Comparison of ENCODE assay signal across 25 mouse cellular contexts in genomic region chr3:50901321-50901720, GRCm38 (mm10).
DNase-seq lines count a peak whose midpoint lies in the region; ATAC-seq lines count a peak whose summit lies in the region.
"Had no signal": no experiment of that assay in that cellular context is flagged by ENCODE, and none has a peak within 500 bp of the region (broad histone marks: within the 10 kb centered on the region; RNA-seq: fewer than 3 reads in every experiment).

No protein-coding gene starts in this region.

- no peak overlapping the region for H3K9ac ChIP-seq in kidney, embryonic 14.5 days (ENCODE audit: low read depth, low read length)
- H3K9ac ChIP-seq: embryonic facial prominence, embryonic 12.5 days; embryonic facial prominence, embryonic 15.5 days; forebrain, postnatal 0 days; hindbrain, embryonic 12.5 days had no signal

- no peak for ATAC-seq in kidney, embryonic 14.5 days (ENCODE audit: low FRiP score, low TSS enrichment)
- ATAC-seq: forebrain, embryonic 14.5 days; forebrain, postnatal 0 days; Patski had no signal

- no peaks in the 10 kb centered on the region for H3K9me3 ChIP-seq in kidney, embryonic 14.5 days (ENCODE audit: control insufficient read depth, low read length)
- H3K9me3 ChIP-seq: embryonic facial prominence, embryonic 12.5 days; embryonic facial prominence, embryonic 15.5 days; hindbrain, embryonic 12.5 days had no signal

- 88% methylated on average over 10 of the region's 10 CpGs for WGBS in kidney, embryonic 14.5 days

- H3K27me3 ChIP-seq in kidney, embryonic 14.5 days (ENCODE audit: control insufficient read depth, insufficient read depth, low read length) = no peaks in the 10 kb centered on the region
- H3K27me3 ChIP-seq: CH12.LX; embryonic facial prominence, embryonic 12.5 days; embryonic facial prominence, embryonic 15.5 days; hindbrain, embryonic 12.5 days; Patski had no signal

- DNase-seq in kidney, adult 18-20 months = peak; percentile 11
- peak; percentile 66 to 74 for DNase-seq in kidney, adult 8-10 months
- peak; percentile 20 for DNase-seq in kidney, postnatal 10 days
- peak; percentile 62 to 71 for DNase-seq in kidney, postnatal 36 days
- DNase-seq in right cerebral cortex, postnatal 4 days = no peak
- DNase-seq in cerebellum, postnatal 36 days = no peak
- DNase-seq: adrenal gland, postnatal 10 days; adrenal gland, postnatal 36 days; B cell, adult 2 months; cerebellum, adult 18-20 months; cerebellum, adult 9-10 months; cerebellum, postnatal 14 days; forebrain, postnatal 0 days; gastrocnemius, adult 2 months; gastrocnemius, postnatal 14 days; heart, adult 11 months had no signal

- H3K36me3 ChIP-seq in kidney, embryonic 14.5 days (ENCODE audit: control insufficient read depth, insufficient read depth, low read length) = no peaks in the 10 kb centered on the region
- H3K36me3 ChIP-seq: embryonic facial prominence, embryonic 12.5 days; embryonic facial prominence, embryonic 15.5 days; G1E; hindbrain, embryonic 12.5 days had no signal

- H3K4me1 ChIP-seq in kidney, embryonic 14.5 days (ENCODE audit: control insufficient read depth, insufficient read depth, low read length) = peaks cover 16% of the 10 kb centered on the region; the same call in 1 of the 2 replicates

- H3K4me2 ChIP-seq in kidney, embryonic 14.5 days (replicated peaks; ENCODE audit: low read depth, low read length) = no peak overlapping the region
- H3K4me2 ChIP-seq: embryonic facial prominence, embryonic 12.5 days; embryonic facial prominence, embryonic 15.5 days; heart, embryonic 11.5 days; hindbrain, embryonic 12.5 days had no signal

- no peak overlapping the region for H3K4me3 ChIP-seq in kidney, embryonic 14.5 days (ENCODE audit: low read length)
- H3K4me3 ChIP-seq: embryonic facial prominence, embryonic 12.5 days; embryonic facial prominence, embryonic 15.5 days; gastrocnemius, adult 2 months; hindbrain, embryonic 12.5 days had no signal

- no peak overlapping the region for H3K27ac ChIP-seq in kidney, embryonic 14.5 days (ENCODE audit: low read depth, low read length)
- H3K27ac ChIP-seq: embryonic facial prominence, embryonic 12.5 days; embryonic facial prominence, embryonic 15.5 days; gastrocnemius, adult 2 months; hindbrain, embryonic 12.5 days had no signal

Comparison
In these comparisons a context has a peak if more than half of its experiments do, and no peak if none do; other contexts are left out.
1. DNase-seq: peak in kidney, adult 18-20 months (single experiment), kidney, adult 8-10 months (2 of 2), kidney, postnatal 10 days (single experiment) and kidney, postnatal 36 days (2 of 2); none in right cerebral cortex, postnatal 4 days (single experiment) and cerebellum, postnatal 36 days (0 of 2).